Mouse (Mus musculus): ENCODE results near the gene Gm32717. TPM values are rescaled to one million over a fixed set of nuclear protein-coding genes. Genes with fewer than 3 reads are reported as not detected.
"Not testable (repeated sequence)": the region's sequence is repeated elsewhere in the genome, so short reads cannot be mapped to it uniquely, and the experiment has no call there.

Gene Gm32717
- polyA plus RNA-seq (2016; fragmentation: Nextera tagmentation; extraction: Ambion mirVana) = not detected in 2 replicates

DNA sequence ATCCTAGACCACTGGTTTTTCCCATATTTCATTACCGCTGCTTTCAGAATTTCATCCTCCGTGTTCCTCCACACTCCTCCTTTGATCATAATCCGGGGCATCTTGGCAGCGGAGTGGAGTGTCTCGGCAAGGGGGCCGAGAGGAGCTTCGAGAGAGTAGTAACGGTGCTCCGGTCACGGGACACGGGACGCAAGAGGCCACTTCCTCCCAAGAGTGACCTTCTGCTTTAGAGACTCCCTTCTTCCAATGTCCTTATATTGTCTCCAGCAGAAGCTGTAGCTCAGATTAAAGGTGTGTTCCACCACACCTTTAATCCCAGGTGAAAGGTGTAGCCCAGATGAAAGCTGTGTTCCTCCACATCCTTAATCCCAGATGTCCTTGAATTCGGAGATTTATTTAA is at the start of gene Gm32717:
Gene Gm32717 (minus strand): TSS at position 101 of the 400 bp plus-strand sequence.
- no CpG with 5 or more reads among the region's 13 CpGs for WGBS
- H3K36me3 ChIP-seq; DNase-seq (ENCODE audit: low spot score); H3K27me3 ChIP-seq (ENCODE audit: insufficient read depth, poor library complexity, severe bottlenecking); H3K4me1 ChIP-seq; H3K4me3 ChIP-seq; H3K9me3 ChIP-seq; H3K27ac ChIP-seq: not testable (repeated sequence)

DNA sequence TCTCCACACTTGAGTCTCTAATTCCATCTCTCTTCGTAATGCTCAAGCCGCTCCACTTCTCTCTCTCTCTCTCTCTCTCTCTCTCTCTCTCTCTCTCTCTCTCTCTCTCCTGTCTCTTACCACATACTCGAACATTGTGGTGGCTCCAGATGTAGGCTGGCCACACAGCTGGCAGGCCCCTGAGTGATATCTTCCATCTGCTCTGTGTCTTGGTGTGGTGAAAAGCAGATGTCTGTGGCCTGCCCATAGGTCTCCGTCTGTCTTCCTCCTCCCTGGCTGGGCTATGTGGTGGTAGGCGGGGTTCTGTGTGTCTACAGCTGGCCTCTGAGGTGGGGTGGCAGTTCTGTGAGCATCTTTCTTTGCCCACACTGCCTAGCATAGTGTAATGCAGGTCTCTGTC is 42.4 kb upstream of the Gm32717 start:
- H3K4me3 ChIP-seq; H3K27me3 ChIP-seq (ENCODE audit: insufficient read depth, poor library complexity, severe bottlenecking); DNase-seq (ENCODE audit: low spot score); H3K36me3 ChIP-seq; H3K9me3 ChIP-seq; H3K27ac ChIP-seq; H3K4me1 ChIP-seq: not testable (repeated sequence)
- WGBS = 54% methylated on average over 3 of the region's 5 CpGs

DNA sequence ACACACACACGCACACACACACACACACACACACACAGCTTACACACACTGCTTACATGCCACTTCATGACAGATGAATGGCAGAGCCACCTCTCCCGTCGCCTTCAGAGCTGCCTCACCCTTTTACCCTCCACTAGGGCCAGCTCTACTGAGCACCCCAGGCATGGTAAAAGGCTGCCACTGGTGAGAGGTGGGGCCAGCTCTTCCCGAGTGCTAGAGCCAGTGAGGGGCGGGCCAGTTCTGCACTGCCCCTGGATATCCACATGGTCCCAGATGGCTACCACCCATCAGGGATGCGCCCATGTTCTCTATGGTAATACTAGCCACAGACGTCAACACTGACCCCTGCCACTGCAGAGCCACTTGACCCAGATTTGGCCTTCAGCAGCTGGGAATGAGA is 42.0 kb upstream of the Gm32717 start:
- H3K27ac ChIP-seq; H3K27me3 ChIP-seq (ENCODE audit: insufficient read depth, poor library complexity, severe bottlenecking); H3K4me3 ChIP-seq; H3K36me3 ChIP-seq; H3K9me3 ChIP-seq; DNase-seq (ENCODE audit: low spot score); H3K4me1 ChIP-seq: not testable (repeated sequence)
- WGBS = 74% methylated on average over 6 of the region's 7 CpGs

DNA sequence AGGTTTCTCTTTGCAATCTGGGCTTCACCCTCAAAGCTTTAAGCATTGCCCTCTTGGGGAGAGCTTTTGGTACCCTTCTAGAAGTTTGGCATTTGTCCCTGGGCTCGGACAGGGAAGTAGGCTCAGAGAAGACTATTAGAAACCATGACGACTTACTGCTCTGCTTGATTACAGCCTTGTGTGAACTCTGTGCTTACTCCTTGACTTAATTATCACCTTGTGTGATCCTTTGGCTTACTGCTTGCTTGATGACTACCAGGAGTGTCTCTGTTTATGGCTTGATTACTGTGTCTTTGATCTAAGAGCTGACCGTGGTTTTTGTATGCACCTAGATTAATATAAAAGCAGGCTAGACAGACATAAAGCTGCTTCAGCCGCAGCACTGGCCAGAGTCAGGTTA is 37.5 kb upstream of the Gm32717 start:
- H3K27ac ChIP-seq; H3K27me3 ChIP-seq (ENCODE audit: insufficient read depth, poor library complexity, severe bottlenecking); H3K9me3 ChIP-seq; H3K4me1 ChIP-seq; DNase-seq (ENCODE audit: low spot score); H3K36me3 ChIP-seq; H3K4me3 ChIP-seq: not testable (repeated sequence)
- WGBS = no CpG with 5 or more reads among the region's 4 CpGs

DNA sequence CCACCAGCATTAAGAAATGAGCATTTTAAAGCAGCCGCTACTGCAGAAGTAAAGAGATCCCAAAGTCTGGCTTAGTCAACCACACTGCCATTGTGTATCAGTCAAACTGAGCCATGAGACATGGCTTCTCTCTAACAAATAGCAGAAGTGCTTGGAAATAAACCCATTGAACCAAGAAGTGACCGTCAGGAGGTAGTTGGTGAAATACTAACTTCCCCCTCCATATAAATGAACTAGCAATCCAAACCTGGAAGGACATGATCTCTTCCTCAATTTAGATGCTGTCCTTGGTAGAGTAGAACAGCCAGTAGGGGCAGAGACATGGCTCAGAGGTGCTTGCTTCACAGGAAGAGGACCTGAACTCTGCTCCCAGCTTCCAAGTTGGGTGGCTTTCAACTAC is 30.8 kb upstream of the Gm32717 start:
- not testable (repeated sequence) for H3K4me1 ChIP-seq; DNase-seq (ENCODE audit: low spot score); H3K27ac ChIP-seq; H3K9me3 ChIP-seq; H3K4me3 ChIP-seq; H3K36me3 ChIP-seq; H3K27me3 ChIP-seq (ENCODE audit: insufficient read depth, poor library complexity, severe bottlenecking)
- no CpG with 5 or more reads among the region's 2 CpGs for WGBS

DNA sequence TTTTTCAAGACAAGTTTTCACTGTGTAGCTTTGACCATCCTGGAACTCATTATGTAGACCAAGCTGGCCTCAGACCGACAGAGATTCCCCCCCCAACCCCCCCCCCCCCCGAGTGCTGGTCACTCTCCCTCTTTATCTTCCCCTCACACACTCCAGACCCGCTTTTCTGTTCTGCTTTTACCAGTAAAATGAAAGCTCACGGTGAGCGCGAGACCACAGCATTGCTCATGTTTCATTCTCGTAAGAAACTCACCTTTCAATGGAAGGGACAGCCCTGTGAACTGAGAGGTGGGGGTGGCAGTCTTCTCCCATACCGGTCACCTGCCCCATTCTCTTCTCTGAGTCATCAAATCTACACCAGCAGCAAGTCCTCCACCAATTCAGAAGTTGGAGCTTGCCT is 28.2 kb upstream of the Gm32717 start:
- 54% methylated on average over 2 of the region's 8 CpGs for WGBS
- H3K36me3 ChIP-seq, H3K9me3 ChIP-seq: not testable (repeated sequence)

DNA sequence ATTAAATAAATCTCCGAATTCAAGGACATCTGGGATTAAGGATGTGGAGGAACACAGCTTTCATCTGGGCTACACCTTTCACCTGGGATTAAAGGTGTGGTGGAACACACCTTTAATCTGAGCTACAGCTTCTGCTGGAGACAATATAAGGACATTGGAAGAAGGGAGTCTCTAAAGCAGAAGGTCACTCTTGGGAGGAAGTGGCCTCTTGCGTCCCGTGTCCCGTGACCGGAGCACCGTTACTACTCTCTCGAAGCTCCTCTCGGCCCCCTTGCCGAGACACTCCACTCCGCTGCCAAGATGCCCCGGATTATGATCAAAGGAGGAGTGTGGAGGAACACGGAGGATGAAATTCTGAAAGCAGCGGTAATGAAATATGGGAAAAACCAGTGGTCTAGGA is 17.8 kb upstream of the Gm32717 start, which contains the start of gene Gm32802:
Gene Gm32802 (plus strand): TSS at position 301 of the 400 bp plus-strand sequence.
- H3K27me3 ChIP-seq (ENCODE audit: insufficient read depth, poor library complexity, severe bottlenecking); H3K4me3 ChIP-seq; H3K27ac ChIP-seq; H3K4me1 ChIP-seq; DNase-seq (ENCODE audit: low spot score); H3K9me3 ChIP-seq; H3K36me3 ChIP-seq: not testable (repeated sequence)
- no CpG with 5 or more reads among the region's 13 CpGs for WGBS

More for the DNA sequence above, 28.2 kb upstream of the Gm32717 start:
- not testable (repeated sequence) for H3K4me3 ChIP-seq; DNase-seq (ENCODE audit: low spot score); H3K27me3 ChIP-seq (ENCODE audit: insufficient read depth, poor library complexity, severe bottlenecking); H3K27ac ChIP-seq; H3K4me1 ChIP-seq

DNA sequence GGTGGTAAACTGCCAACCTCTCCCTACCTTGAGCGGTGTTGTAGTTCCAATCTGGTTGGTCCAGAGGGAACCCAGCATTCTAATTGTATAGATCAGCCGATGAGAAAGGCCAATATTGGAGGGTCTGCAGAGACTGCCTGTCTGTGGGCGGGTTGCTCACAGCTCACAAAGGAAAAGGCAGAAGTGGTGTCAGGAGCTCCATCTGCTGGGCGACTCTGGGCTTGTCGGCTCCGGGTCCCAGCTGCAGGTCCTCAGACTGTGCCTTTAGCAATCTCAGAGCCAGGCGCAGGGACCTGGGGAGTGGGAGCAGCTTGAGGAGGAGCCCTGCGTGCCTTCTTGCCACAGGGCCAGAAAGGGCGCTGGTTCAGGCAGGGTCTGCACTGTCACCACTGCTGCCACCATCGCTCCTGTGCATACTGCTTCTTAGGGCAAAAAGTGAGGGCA is 10.3 kb upstream of the Gm32717 start:
- Histone ChIP-seq H3K4me3 (no peak overlapping the region), H3K27me3 (ENCODE audit: insufficient read depth, poor library complexity, severe bottlenecking) (no peaks in the 10 kb centered on the region), H3K4me1 (no peaks in the 10 kb centered on the region), H3K36me3 (no peaks in the 10 kb centered on the region), H3K9me3 (no peaks in the 10 kb centered on the region), H3K27ac (no peak overlapping the region)
- 60% methylated on average over 10 of the region's 10 CpGs for WGBS
- DNase-seq (ENCODE audit: low spot score) = peak; percentile 75

DNA sequence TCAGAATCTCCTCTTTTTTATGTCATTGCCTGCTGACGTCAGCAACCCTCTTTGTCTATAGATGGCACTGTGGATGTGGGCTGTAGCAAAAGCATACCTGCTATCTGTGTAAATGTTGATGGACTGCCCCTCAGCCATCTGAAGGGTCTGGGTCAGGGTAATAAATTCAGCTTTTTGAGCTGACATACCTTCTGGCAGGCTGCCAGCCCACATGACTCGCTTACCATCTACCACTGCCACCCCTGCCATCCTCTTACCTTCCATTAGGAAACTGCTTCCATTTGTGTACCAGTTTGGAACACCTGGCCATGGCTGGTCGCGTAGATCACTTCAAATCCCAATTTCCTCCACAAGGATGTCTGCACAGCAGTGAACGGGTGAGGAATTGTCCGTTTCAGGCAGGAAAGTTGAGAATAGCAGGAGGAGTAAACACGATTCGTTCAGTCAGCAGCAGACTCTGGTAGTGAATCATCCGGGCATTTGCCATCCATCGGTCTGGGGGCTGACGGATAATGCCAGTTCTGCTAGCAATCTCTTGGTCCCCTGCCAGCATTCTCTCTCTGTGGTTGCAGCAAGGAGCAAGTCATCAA is 8.5 kb upstream of the Gm32717 start:
- not testable (repeated sequence) for H3K27me3 ChIP-seq (ENCODE audit: insufficient read depth, poor library complexity, severe bottlenecking); H3K27ac ChIP-seq; H3K9me3 ChIP-seq; H3K4me1 ChIP-seq; H3K4me3 ChIP-seq; H3K36me3 ChIP-seq
- peak; percentile 58 for DNase-seq (ENCODE audit: low spot score)
- 83% methylated on average over 11 of the region's 11 CpGs for WGBS

DNA sequence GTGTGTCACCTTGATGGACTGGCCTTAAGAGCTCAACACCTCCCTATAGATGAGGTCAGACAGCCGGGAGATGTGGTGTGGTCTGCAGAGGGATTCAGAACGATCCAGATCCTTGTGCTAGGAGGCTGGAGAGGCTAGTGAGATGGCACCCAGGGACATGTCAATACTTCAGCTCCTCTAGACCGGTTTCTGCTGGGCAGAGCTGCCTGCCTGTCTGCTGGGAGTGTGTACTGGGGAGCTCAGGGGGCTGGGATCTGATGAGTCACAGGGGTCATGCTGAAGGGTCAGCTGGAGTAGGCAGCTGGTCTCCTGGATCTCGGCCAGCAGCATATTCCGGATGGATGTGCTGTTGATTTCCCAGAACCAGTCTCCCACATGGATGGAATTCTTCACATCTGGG is 8.0 kb downstream of the Gm32717 start:
- not testable (repeated sequence) for DNase-seq (ENCODE audit: low spot score); H3K36me3 ChIP-seq; H3K27ac ChIP-seq; H3K27me3 ChIP-seq (ENCODE audit: insufficient read depth, poor library complexity, severe bottlenecking); H3K9me3 ChIP-seq; H3K4me3 ChIP-seq; H3K4me1 ChIP-seq
- WGBS = 80% methylated on average over 3 of the region's 5 CpGs

DNA sequence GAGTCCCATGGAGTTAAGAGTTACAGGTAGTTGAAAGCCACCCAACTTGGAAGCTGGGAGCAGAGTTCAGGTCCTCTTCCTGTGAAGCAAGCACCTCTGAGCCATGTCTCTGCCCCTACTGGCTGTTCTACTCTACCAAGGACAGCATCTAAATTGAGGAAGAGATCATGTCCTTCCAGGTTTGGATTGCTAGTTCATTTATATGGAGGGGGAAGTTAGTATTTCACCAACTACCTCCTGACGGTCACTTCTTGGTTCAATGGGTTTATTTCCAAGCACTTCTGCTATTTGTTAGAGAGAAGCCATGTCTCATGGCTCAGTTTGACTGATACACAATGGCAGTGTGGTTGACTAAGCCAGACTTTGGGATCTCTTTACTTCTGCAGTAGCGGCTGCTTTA is 13.0 kb downstream of the Gm32717 start:
- not testable (repeated sequence) for H3K27me3 ChIP-seq (ENCODE audit: insufficient read depth, poor library complexity, severe bottlenecking); H3K27ac ChIP-seq; H3K36me3 ChIP-seq; H3K4me3 ChIP-seq; DNase-seq (ENCODE audit: low spot score); H3K4me1 ChIP-seq; H3K9me3 ChIP-seq
- WGBS = no CpG with 5 or more reads among the region's 2 CpGs

DNA sequence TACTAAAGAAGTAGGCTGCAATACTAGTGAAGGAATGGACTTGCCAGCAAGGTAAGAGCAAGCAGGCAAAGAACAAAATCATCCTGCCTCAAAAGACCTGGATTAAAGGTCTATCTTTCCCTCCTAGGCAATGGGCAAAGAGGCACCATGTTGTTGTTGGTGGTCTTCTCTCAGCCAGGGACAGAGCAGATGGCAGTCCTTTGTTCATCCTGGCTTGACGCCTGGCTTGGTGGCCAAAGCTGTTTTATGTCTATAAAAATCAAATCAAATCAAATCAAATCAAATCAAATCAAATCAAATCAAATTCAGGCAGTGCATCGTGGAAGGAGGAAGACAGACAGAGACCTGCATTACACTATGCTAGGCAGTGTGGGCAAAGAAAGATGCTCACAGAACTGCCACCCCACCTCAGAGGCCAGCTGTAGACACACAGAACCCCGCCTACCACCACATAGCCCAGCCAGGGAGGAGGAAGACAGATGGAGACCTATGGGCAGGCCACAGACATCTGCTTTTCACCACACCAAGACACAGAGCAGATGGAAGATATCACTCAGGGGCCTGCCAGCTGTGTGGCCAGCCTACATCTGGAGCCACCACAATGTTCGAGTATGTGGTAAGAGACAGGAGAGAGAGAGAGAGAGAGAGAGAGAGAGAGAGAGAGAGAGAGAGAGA is 24.7 kb downstream of the Gm32717 start:
- H3K4me3 ChIP-seq; H3K27ac ChIP-seq; DNase-seq (ENCODE audit: low spot score); H3K4me1 ChIP-seq; H3K36me3 ChIP-seq; H3K27me3 ChIP-seq (ENCODE audit: insufficient read depth, poor library complexity, severe bottlenecking); H3K9me3 ChIP-seq: not testable (repeated sequence)
- WGBS = 86% methylated on average over 2 of the region's 4 CpGs

DNA sequence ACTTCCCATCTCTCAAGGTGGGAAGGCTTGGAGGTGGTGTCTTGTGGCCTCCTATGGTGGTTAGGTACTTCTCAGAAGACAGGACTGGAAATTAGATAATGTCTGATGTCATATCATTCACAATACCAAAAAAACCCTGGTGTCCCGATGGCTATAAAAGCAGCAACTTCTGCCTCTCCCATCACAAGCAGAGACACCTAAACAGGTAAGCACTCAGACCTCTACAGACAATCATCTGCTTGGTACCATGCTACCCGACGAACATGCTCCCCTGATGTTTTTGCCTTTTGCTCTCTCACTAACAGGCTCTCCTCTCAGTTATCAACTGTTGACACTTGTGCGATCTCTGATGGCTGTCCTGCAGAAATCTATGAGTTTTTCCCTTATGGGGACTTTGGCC is 35.9 kb downstream of the Gm32717 start, which contains the start of gene Il22:
Gene Il22 (plus strand): TSS at position 301 of the 400 bp plus-strand sequence.
- 78% methylated on average over 4 of the region's 4 CpGs for WGBS
- no peaks in the 10 kb centered on the region for H3K9me3 ChIP-seq
- H3K27me3 ChIP-seq (ENCODE audit: insufficient read depth, poor library complexity, severe bottlenecking) = no peaks in the 10 kb centered on the region
- H3K36me3 ChIP-seq = no peaks in the 10 kb centered on the region
- no peaks in the 10 kb centered on the region for H3K4me1 ChIP-seq
- no peak within 1 kb of the TSS for H3K4me3 ChIP-seq
- no peak within 1 kb of the TSS for H3K27ac ChIP-seq
- no peak for DNase-seq (ENCODE audit: low spot score)

DNA sequence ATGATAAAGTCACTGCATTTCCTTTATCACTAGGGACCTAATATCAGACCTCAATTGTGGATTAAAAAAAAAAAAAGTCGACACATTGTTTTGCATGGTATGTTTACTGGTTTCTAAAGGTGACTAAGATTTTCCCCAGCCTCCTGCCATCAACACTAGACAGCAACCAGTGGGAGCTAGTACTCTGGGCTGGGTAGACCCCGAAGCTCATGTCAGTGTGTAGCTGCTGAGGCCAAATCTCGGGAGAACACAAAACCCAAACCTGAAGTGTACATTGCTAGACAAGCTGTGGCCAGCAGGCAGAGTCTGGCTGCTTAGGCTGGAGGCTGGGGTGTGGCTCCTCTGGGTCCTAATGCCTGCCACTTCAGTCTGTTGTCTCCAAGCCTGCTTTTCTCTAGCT is 45.4 kb downstream of the Gm32717 start:
- not testable (repeated sequence) for H3K27me3 ChIP-seq (ENCODE audit: insufficient read depth, poor library complexity, severe bottlenecking); H3K36me3 ChIP-seq; H3K4me1 ChIP-seq; DNase-seq (ENCODE audit: low spot score); H3K9me3 ChIP-seq; H3K27ac ChIP-seq; H3K4me3 ChIP-seq
- 27% methylated on average over 3 of the region's 3 CpGs for WGBS
